Mouse (Mus musculus) forebrain, embryonic 12.5 days (tissue): Measurements from ENCODE around the gene Kif27. TPM values are rescaled to one million over a fixed set of nuclear protein-coding genes. Genes with fewer than 3 reads are reported as not detected.
"Not testable (repeated sequence)": the region's sequence is repeated elsewhere in the genome, so short reads cannot be mapped to it uniquely, and the experiment has no call there.

Source experiments
- ATAC-seq: fragments of 200-750 bp; cut with Nextera tagmentation; 2 replicates; pipeline ENCODE4 v1.8.0; 2017; ENCODE audit warnings: moderate TSS enrichment; ENCODE audit not compliant: low FRiP score
- H3K27ac ChIP-seq: fragments of 300-500 bp; sonication (generic); 2 replicates; pipeline ENCODE4 v1.5.1; 2016; ENCODE audit warnings: mild to moderate bottlenecking
- H3K27me3 ChIP-seq: fragments of 300-500 bp; sonication (generic); 2 replicates; pipeline ENCODE4 v1.6.1; 2016; ENCODE audit warnings: mild to moderate bottlenecking
- H3K36me3 ChIP-seq: fragments of 300-500 bp; sonication (generic); replicated peaks from 2 replicates; pipeline ENCODE4 v1.6.1; 2016; ENCODE audit warnings: mild to moderate bottlenecking
- H3K4me1 ChIP-seq: fragments of 300-500 bp; sonication (generic); 2 replicates; pipeline ENCODE4 v1.6.1; 2016
- H3K4me2 ChIP-seq: fragments of 300-500 bp; sonication (generic); 2 replicates; pipeline ENCODE4 v1.6.1; 2016; ENCODE audit warnings: mild to moderate bottlenecking, moderate library complexity
- H3K4me3 ChIP-seq: fragments of 300-500 bp; sonication (generic); replicated peaks from 2 replicates; pipeline ENCODE4 v1.5.1; 2016; ENCODE audit warnings: mild to moderate bottlenecking
- H3K9ac ChIP-seq: fragments of 300-500 bp; sonication (generic); 2 replicates; pipeline ENCODE4 v1.6.1; 2016; ENCODE audit warnings: mild to moderate bottlenecking
- H3K9me3 ChIP-seq: fragments of 300-500 bp; sonication (generic); 2 replicates; pipeline ENCODE4 v1.6.1; 2016
- WGBS: fragments of 180-500 bp; shearing (Covaris S2); methylation state at CpG from one replicate; pipeline ENCODE4 v1.1.7; 2016; 5-methylcytosine and 5-hydroxymethylcytosine counted together
- polyA plus RNA-seq: library from polyadenylated mRNA; unstranded; fragments of >200 nt; fragmentation: Nextera tagmentation; extraction: Ambion mirVana; gene quantifications from 2 replicates; pipeline ENCODE4 v1.2.1, GENCODE M21; 2016

Kif27 gene
- polyA plus RNA-seq: 1.7 TPM in 2 replicates

- peak within 1 kb of the TSS; percentile 66 for H3K9ac ChIP-seq
- H3K4me2 ChIP-seq: peak within 1 kb of the TSS; percentile 92
- no peaks in the 10 kb centered on the region for H3K27me3 ChIP-seq
- H3K4me3 ChIP-seq: peak within 1 kb of the TSS; percentile 65
- H3K36me3 ChIP-seq: no peaks in the 10 kb centered on the region
- ATAC-seq: peak; percentile 99
- WGBS: under 1% methylated on average over 83 of the region's 85 CpGs
- H3K4me1 ChIP-seq: no peaks in the 10 kb centered on the region
- H3K27ac ChIP-seq: 0 out of 2 replicates have a peak within 1 kb of the TSS, but pooled peaks have one; percentile 42
- no peaks in the 10 kb centered on the region for H3K9me3 ChIP-seq
Observed at GRCm38 (mm10) chr13:58358629-58359303, at the start of gene Kif27. TSS of gene Kif27 (minus strand) at chr13:58359122.

- H3K9me3 ChIP-seq, ATAC-seq, H3K36me3 ChIP-seq, H3K27me3 ChIP-seq, H3K4me1 ChIP-seq: not testable (repeated sequence)
- Histone ChIP-seq H3K4me2 (peak within 1 kb of the TSS; percentile 57), H3K4me3 (peak within 1 kb of the TSS; percentile 99), H3K27ac (peak within 1 kb of the TSS; percentile 98), H3K9ac (peak within 1 kb of the TSS; percentile 99)
- 6% methylated on average over 17 of the region's 17 CpGs for WGBS
Observed at GRCm38 (mm10) chr13:58403243-58403642, 44.3 kb upstream of the Kif27 start, which contains the start of gene Hnrnpk. TSS of gene Hnrnpk (minus strand) at chr13:58403343.

- Histone ChIP-seq H3K27me3 (no peaks in the 10 kb centered on the region), H3K27ac (peak overlapping the region; percentile 98), H3K4me2 (peak overlapping the region; percentile 57), H3K36me3 (peaks cover 4% of the 10 kb centered on the region), H3K4me1 (peaks cover 6% of the 10 kb centered on the region), H3K9me3 (no peaks in the 10 kb centered on the region), H3K9ac (peak overlapping the region; percentile 99), H3K4me3 (peak overlapping the region; percentile 99)
- WGBS: under 1% methylated on average over 16 of the region's 48 CpGs
- ATAC-seq: no peak; the same call in 1 of the 2 replicates
Observed at GRCm38 (mm10) chr13:58402744-58403110, 43.8 kb upstream of the Kif27 start.

- peaks cover 10% of the 10 kb centered on the region for H3K36me3 ChIP-seq
- H3K4me3 ChIP-seq: peak within 1 kb of the TSS; percentile 99
- peak within 1 kb of the TSS; percentile 99 for H3K9ac ChIP-seq
- H3K4me1 ChIP-seq: peaks cover 6% of the 10 kb centered on the region
- H3K27me3 ChIP-seq: no peaks in the 10 kb centered on the region
- ATAC-seq: peak; percentile 95
- peak within 1 kb of the TSS; percentile 98 for H3K27ac ChIP-seq
- under 1% methylated on average over 86 of the region's 91 CpGs for WGBS
- no peaks in the 10 kb centered on the region for H3K9me3 ChIP-seq
- peak within 1 kb of the TSS; percentile 62 for H3K4me2 ChIP-seq
Observed at GRCm38 (mm10) chr13:58402003-58402743, 43.3 kb upstream of the Kif27 start, which contains the start of gene Rmi1. TSS of gene Rmi1 (plus strand) at chr13:58402248.

GRCm38 (mm10) chr13:58401135-58402002, 42.4 kb upstream of the Kif27 start:
- Histone ChIP-seq H3K9ac (peak overlapping the region; percentile 99), H3K4me1 (peaks cover 6% of the 10 kb centered on the region), H3K27ac (peak overlapping the region; percentile 98), H3K4me3 (peak overlapping the region; percentile 99), H3K9me3 (no peaks in the 10 kb centered on the region), H3K36me3 (peaks cover 17% of the 10 kb centered on the region), H3K27me3 (no peaks in the 10 kb centered on the region), H3K4me2 (peak overlapping the region; percentile 62)
- ATAC-seq: peak; percentile 56
- WGBS: under 1% methylated on average over 97 of the region's 100 CpGs

- H3K36me3 ChIP-seq: peaks cover 25% of the 10 kb centered on the region
- no peak for ATAC-seq
- H3K27ac ChIP-seq: no peak overlapping the region
- peak overlapping the region; percentile 62 for H3K4me2 ChIP-seq
- peak overlapping the region; percentile 99 for H3K9ac ChIP-seq
- 1% methylated on average over 11 of the region's 11 CpGs for WGBS
- no peaks in the 10 kb centered on the region for H3K9me3 ChIP-seq
- no peaks in the 10 kb centered on the region for H3K27me3 ChIP-seq
- H3K4me3 ChIP-seq: peak overlapping the region; percentile 99
- peaks cover 6% of the 10 kb centered on the region for H3K4me1 ChIP-seq
Observed at GRCm38 (mm10) chr13:58400576-58400975, 41.7 kb upstream of the Kif27 start.

- 90% methylated on average over 13 of the region's 13 CpGs for WGBS
- Histone ChIP-seq H3K9ac (no peak overlapping the region), H3K27me3 (no peaks in the 10 kb centered on the region), H3K9me3 (no peaks in the 10 kb centered on the region), H3K4me3 (no peak overlapping the region), H3K4me1 (peaks cover 6% of the 10 kb centered on the region), H3K27ac (no peak overlapping the region), H3K36me3 (peaks cover 48% of the 10 kb centered on the region), H3K4me2 (no peak overlapping the region)
- ATAC-seq: no peak
Observed at GRCm38 (mm10) chr13:58397651-58398050, 38.7 kb upstream of the Kif27 start.

- not testable (repeated sequence) for H3K27ac ChIP-seq, H3K9me3 ChIP-seq, H3K9ac ChIP-seq, H3K4me3 ChIP-seq, ATAC-seq, H3K27me3 ChIP-seq, H3K4me1 ChIP-seq, H3K4me2 ChIP-seq
- peaks cover 67% of the 10 kb centered on the region for H3K36me3 ChIP-seq
- 85% methylated on average over 11 of the region's 11 CpGs for WGBS
Observed at GRCm38 (mm10) chr13:58394392-58394791, 35.5 kb upstream of the Kif27 start.

- Histone ChIP-seq H3K27me3 (no peaks in the 10 kb centered on the region), H3K9ac (no peak overlapping the region), H3K4me1 (peaks cover 5% of the 10 kb centered on the region), H3K4me3 (no peak overlapping the region), H3K36me3 (peaks cover 31% of the 10 kb centered on the region), H3K4me2 (no peak overlapping the region), H3K9me3 (no peaks in the 10 kb centered on the region), H3K27ac (no peak overlapping the region)
- WGBS: 77% methylated on average over 2 of the region's 2 CpGs
- ATAC-seq: no peak
Observed at GRCm38 (mm10) chr13:58389324-58389951, 30.5 kb upstream of the Kif27 start.

- Histone ChIP-seq H3K4me1 (peaks cover 11% of the 10 kb centered on the region), H3K4me3 (no peak overlapping the region), H3K27ac (0 out of 2 replicates have a peak overlapping the region, but pooled peaks have one; percentile 31), H3K9ac (no peak overlapping the region), H3K36me3 (peaks cover 24% of the 10 kb centered on the region), H3K4me2 (no peak overlapping the region), H3K27me3 (no peaks in the 10 kb centered on the region), H3K9me3 (no peaks in the 10 kb centered on the region)
- ATAC-seq: no peak
- whole genome bisulfite sequencing: 55% methylated on average over 3 of the region's 3 CpGs
Observed at GRCm38 (mm10) chr13:58388379-58388778, 29.5 kb upstream of the Kif27 start.

GRCm38 (mm10) chr13:58387948-58388347, 29.0 kb upstream of the Kif27 start:
- peak; percentile 27; the same call in 1 of the 2 replicates for ATAC-seq
- no peak overlapping the region for H3K4me3 ChIP-seq
- no peak overlapping the region for H3K4me2 ChIP-seq
- H3K27ac ChIP-seq: 0 out of 2 replicates have a peak overlapping the region, but pooled peaks have one; percentile 31
- H3K36me3 ChIP-seq: peaks cover 24% of the 10 kb centered on the region
- no peaks in the 10 kb centered on the region for H3K27me3 ChIP-seq
- no peaks in the 10 kb centered on the region for H3K9me3 ChIP-seq
- no peak overlapping the region for H3K9ac ChIP-seq
- WGBS: 21% methylated on average over 7 of the region's 7 CpGs
- peaks cover 11% of the 10 kb centered on the region for H3K4me1 ChIP-seq
